ENCODE assay signal across 8 mouse cellular contexts in genomic region chr19:34441979-34442378, GRCm38 (mm10). TPM values are rescaled to one million over a fixed set of nuclear protein-coding genes. Genes with fewer than 3 reads are reported as not detected.
DNase-seq lines count a peak whose midpoint lies in the region; ATAC-seq and TF ChIP-seq lines count a peak whose summit lies in the region.

No protein-coding gene starts in this region.

- intact Hi-C loops in left cerebral cortex, postnatal 4 days (cut with DNase I) = no loop called here

- no peaks in the 10 kb centered on the region for H3K36me3 ChIP-seq in kidney, adult 2 months (ENCODE audit: control insufficient read depth, insufficient read depth, low read length)
- no peaks in the 10 kb centered on the region for H3K36me3 ChIP-seq in heart, embryonic 16.5 days (ENCODE audit: control insufficient read depth, insufficient read depth)

- no peaks in the 10 kb centered on the region for H3K27me3 ChIP-seq in kidney, adult 2 months (replicated peaks; ENCODE audit: control insufficient read depth, insufficient read depth, low read length)
- H3K27me3 ChIP-seq in heart, embryonic 16.5 days (ENCODE audit: control insufficient read depth, insufficient read depth, low read length) = no peaks in the 10 kb centered on the region

- no peak overlapping the region for H3K4me2 ChIP-seq in heart, embryonic 16.5 days (ENCODE audit: low read depth, low read length)

- H3K4me3 ChIP-seq in kidney, adult 2 months (ENCODE audit: insufficient read depth, low read depth, low read length) = no peak overlapping the region
- no peak overlapping the region for H3K4me3 ChIP-seq in heart, embryonic 16.5 days (ENCODE audit: low read length)

- TF ChIP-seq POLR2A in kidney, adult 2 months (IDR thresholded peaks at IDR 0.05; ENCODE audit: low read depth, low read length) = no peak

- 0 out of 2 replicates have a peak, but pooled peaks have one; percentile 23 for ATAC-seq in heart, embryonic 16.5 days (replicated peaks; ENCODE audit: extremely low read depth, insufficient read depth, low FRiP score)
- no peak for ATAC-seq in erythroid progenitor cell, adult 5-6 weeks (replicated peaks; ENCODE audit: low FRiP score, poor library complexity, severe bottlenecking)

- H3K9ac ChIP-seq in heart, embryonic 16.5 days (ENCODE audit: low read length) = no peak overlapping the region

- no peaks in the 10 kb centered on the region for H3K9me3 ChIP-seq in heart, embryonic 16.5 days (replicated peaks; ENCODE audit: control insufficient read depth, low read length)

- WGBS in kidney, adult 2 months = 62% methylated on average over 2 of the region's 2 CpGs
- WGBS in heart, embryonic 16.5 days = 49% methylated on average over 2 of the region's 2 CpGs

- no peaks in the 10 kb centered on the region for H3K4me1 ChIP-seq in kidney, adult 2 months (ENCODE audit: control insufficient read depth, insufficient read depth, low read length)
- H3K4me1 ChIP-seq in heart, embryonic 16.5 days (ENCODE audit: control insufficient read depth, insufficient read depth, low read length) = peaks cover 7% of the 10 kb centered on the region

- no peak for TF ChIP-seq CTCF in kidney, adult 2 months (conservative IDR thresholded peaks at IDR 0.05; ENCODE audit: insufficient read depth, insufficient read length, low read depth, low read length)

- no peak overlapping the region for H3K27ac ChIP-seq in kidney, adult 2 months (ENCODE audit: insufficient read depth, low read depth, low read length)
- no peak overlapping the region for H3K27ac ChIP-seq in heart, embryonic 16.5 days (ENCODE audit: low read length)

- DNase-seq in kidney, adult 2 months = peak; percentile 57
- DNase-seq in kidney, postnatal 14 days = no peak
- DNase-seq in adipocyte (ENCODE audit: low spot score) = peak; percentile 83
- DNase-seq in lung, postnatal 36 days = peak; percentile 87
- DNase-seq in cerebellum, adult 9-10 months = no peak
- no peak for DNase-seq in left cerebral cortex, postnatal 4 days

RNA-seq across cellular contexts. Expression of gene Ch25h, which starts 33.0 kb away (rescaled TPM):
- polyA plus RNA-seq in kidney, adult 2 months (2012; rRNA removed) = 7.8 and 11.3 TPM in 2 replicates
- 2.5 and 3.4 TPM in 2 replicates for polyA plus RNA-seq in heart, embryonic 16.5 days (2015; fragmentation: Nextera tagmentation; extraction: Ambion mirVana)
- 1 to 10 TPM in 1 of 2 experiments, under 1 TPM in 1; 0.92 to 1.0 TPM for total RNA-seq in left cerebral cortex, postnatal 4 days (2021)
- not detected in 2 replicates for total RNA-seq in erythroid progenitor cell, adult 5-6 weeks (2015; ENCODE audit: low replicate concordance)
- not detected in 2 replicates for total RNA-seq in erythroid progenitor cell, adult 5-6 weeks (2017; ENCODE audit: low replicate concordance)

Comparison
In these comparisons a context has a peak if more than half of its experiments do, and no peak if none do; other contexts are left out.
1. DNase-seq: peak in kidney, adult 2 months (single experiment), adipocyte (single experiment) and lung, postnatal 36 days (single experiment); none in kidney, postnatal 14 days (single experiment), cerebellum, adult 9-10 months (single experiment) and left cerebral cortex, postnatal 4 days (single experiment).